Mouse (Mus musculus) cerebellum, adult 2 months (tissue): ENCODE data around the gene Cdc45. TPM values are rescaled to one million over a fixed set of nuclear protein-coding genes. Genes with fewer than 3 reads are reported as not detected.

Source experiments
- DNase-seq, 2 experiments: peaks; one replicate each; pipeline ENCODE4 v3.0.0; 2021
- H3K27ac ChIP-seq: fragments of 200-500 bp; 2 replicates; pipeline ENCODE4 v1.5.1; 2012; ENCODE audit warnings: low read length, control low read depth, inconsistent platforms; ENCODE audit not compliant: insufficient read depth
- H3K27me3 ChIP-seq: fragments of 200-500 bp; 2 replicates; pipeline ENCODE4 v1.6.1; 2012; ENCODE audit warnings: inconsistent platforms, mild to moderate bottlenecking, low read length, moderate library complexity; ENCODE audit not compliant: control insufficient read depth, insufficient read depth
- H3K4me1 ChIP-seq: fragments of 200-500 bp; 2 replicates; pipeline ENCODE4 v1.6.1; 2011; ENCODE audit warnings: low read length; ENCODE audit not compliant: control insufficient read depth, insufficient read depth
- H3K4me3 ChIP-seq: fragments of 200-500 bp; replicated peaks from 2 replicates; pipeline ENCODE3; 2011; ENCODE audit warnings: mild to moderate bottlenecking, low read depth, low read length, control low read depth; ENCODE audit not compliant: insufficient read depth
- CTCF ChIP-seq: fragments of 200-500 bp; IDR thresholded peaks from 2 replicates; pipeline ENCODE4 v1.5.1; 2011; ENCODE audit warnings: low read depth, mild to moderate bottlenecking, control low read depth, low read length, moderate library complexity, borderline replicate concordance; ENCODE audit not compliant: insufficient read depth
- POLR2A ChIP-seq: fragments of 200-500 bp; IDR thresholded peaks from 2 replicates; pipeline ENCODE4 v1.6.1; 2011; ENCODE audit warnings: low read length, control low read depth, borderline replicate concordance; ENCODE audit not compliant: insufficient read depth
- WGBS: fragments of 180-500 bp; shearing (Covaris S2); methylation state at CpG from one replicate; pipeline ENCODE4 v1.1.7; 2018; 5-methylcytosine and 5-hydroxymethylcytosine counted together
- polyA plus RNA-seq: library from polyadenylated mRNA; depleted of rRNA; stranded (reverse); fragments of >200 nt; gene quantifications from 2 replicates; pipeline ENCODE4 v1.2.3, GENCODE M21; 2012

The Cdc45 gene
- polyA plus RNA-seq, 1 experiment: 4.9 TPM

DNA sequence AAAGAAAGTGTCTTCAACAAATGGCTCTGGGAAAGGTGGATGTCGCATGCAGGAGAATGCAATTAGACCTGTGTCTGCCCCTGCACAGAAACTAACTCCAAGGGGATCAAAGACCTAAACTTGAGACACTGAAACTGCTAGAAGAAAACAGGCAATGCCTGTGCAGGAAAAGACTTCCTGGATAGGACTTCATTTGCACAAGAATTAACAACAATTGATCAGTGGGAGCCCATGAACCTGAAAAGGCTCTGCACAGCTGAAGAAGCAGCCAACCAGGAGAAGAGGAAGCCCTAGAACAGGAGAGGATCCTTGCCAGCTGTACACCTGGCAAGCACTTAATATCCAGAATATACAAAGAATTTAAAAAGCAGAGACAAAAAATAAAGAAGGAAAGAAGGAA is 42.3 kb downstream of the Cdc45 start:
- no peak for DNase-seq
- TF ChIP-seq POLR2A: no peak
- no peak for TF ChIP-seq CTCF
- no peaks in the 10 kb centered on the region for H3K4me1 ChIP-seq
- 62% methylated on average over 1 of the region's 1 CpGs for WGBS
- H3K27me3 ChIP-seq: no peaks in the 10 kb centered on the region
- H3K27ac ChIP-seq: no peak overlapping the region
- no peak overlapping the region for H3K4me3 ChIP-seq

GRCm38 (mm10) chr16:18766390-18766789 is 45.4 kb downstream of the Cdc45 start:
- no peaks in the 10 kb centered on the region for H3K27me3 ChIP-seq
- no peak overlapping the region for H3K27ac ChIP-seq
- no peaks in the 10 kb centered on the region for H3K4me1 ChIP-seq
- 80% methylated on average over 4 of the region's 4 CpGs for WGBS
- DNase-seq: no peak
- TF ChIP-seq POLR2A (no peak), CTCF (no peak)
- no peak overlapping the region for H3K4me3 ChIP-seq

DNA sequence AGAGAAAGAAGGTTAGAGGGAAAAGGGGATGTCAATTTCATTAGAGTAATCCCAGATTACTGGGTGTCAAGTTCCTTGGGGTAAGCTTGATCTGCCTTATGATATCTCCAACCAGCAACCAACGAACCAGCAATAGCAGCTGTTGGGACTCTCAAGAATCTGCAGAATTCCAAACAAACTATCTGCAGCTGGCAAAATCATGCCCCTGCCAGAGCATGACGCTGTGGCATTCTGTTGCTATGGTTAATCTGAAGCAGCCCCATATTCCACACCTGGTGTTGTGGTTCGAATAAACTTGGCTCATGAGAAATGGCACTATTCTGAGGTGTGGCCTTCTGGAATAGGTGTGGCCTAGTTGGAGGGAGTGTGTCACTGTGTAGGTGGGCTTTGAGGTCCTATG is 48.8 kb downstream of the Cdc45 start:
- H3K4me3 ChIP-seq: no peak overlapping the region
- no peak for DNase-seq
- H3K4me1 ChIP-seq: no peaks in the 10 kb centered on the region
- no peak overlapping the region for H3K27ac ChIP-seq
- H3K27me3 ChIP-seq: no peaks in the 10 kb centered on the region
- TF ChIP-seq CTCF (no peak), POLR2A (no peak)
- 53% methylated on average over 3 of the region's 3 CpGs for WGBS

DNA sequence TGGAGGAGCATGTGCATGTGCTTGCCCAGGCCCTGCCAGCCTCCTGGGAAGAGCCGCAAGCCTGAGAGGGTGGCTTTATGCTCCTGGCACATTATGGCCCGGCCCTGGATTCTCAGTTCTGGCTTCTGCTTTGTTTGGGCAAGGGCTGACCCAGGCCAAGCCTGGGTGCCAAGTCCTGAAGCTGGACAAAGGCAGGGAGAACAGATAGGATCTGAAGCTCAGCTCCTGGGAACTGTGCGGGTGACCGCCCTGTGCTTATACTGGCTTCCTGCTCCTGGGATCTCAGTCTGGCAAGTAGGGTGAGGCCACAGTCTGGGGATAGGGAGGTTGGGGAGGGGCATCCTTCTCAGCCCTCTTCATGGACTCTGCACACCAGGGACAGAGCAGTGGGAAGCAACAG is 50.1 kb downstream of the Cdc45 start:
- Histone ChIP-seq H3K27ac (no peak overlapping the region), H3K4me3 (no peak overlapping the region), H3K4me1 (no peaks in the 10 kb centered on the region), H3K27me3 (no peaks in the 10 kb centered on the region)
- no peak for DNase-seq
- TF ChIP-seq POLR2A: no peak
- no peak for TF ChIP-seq CTCF
- WGBS: 74% methylated on average over 4 of the region's 4 CpGs

GRCm38 (mm10) chr16:18751885-18752499 is 59.8 kb downstream of the Cdc45 start:
- Histone ChIP-seq H3K4me1 (no peaks in the 10 kb centered on the region), H3K27me3 (no peaks in the 10 kb centered on the region), H3K27ac (no peak overlapping the region), H3K4me3 (no peak overlapping the region)
- DNase-seq: no peak
- 38% methylated on average over 10 of the region's 10 CpGs for WGBS
- TF ChIP-seq POLR2A (no peak), CTCF (no peak)

GRCm38 (mm10) chr16:18751101-18751500 is 60.7 kb downstream of the Cdc45 start:
- Histone ChIP-seq H3K4me1 (no peaks in the 10 kb centered on the region), H3K27ac (no peak overlapping the region), H3K4me3 (no peak overlapping the region), H3K27me3 (no peaks in the 10 kb centered on the region)
- no peak for TF ChIP-seq CTCF
- DNase-seq: no peak
- WGBS: 75% methylated on average over 11 of the region's 11 CpGs

GRCm38 (mm10) chr16:18746268-18747122 is 65.3 kb downstream of the Cdc45 start:
- Histone ChIP-seq H3K27ac (no peak overlapping the region), H3K4me3 (no peak overlapping the region), H3K27me3 (no peaks in the 10 kb centered on the region), H3K4me1 (no peaks in the 10 kb centered on the region)
- no peak for TF ChIP-seq CTCF
- TF ChIP-seq POLR2A: no peak
- no peak for DNase-seq
- 64% methylated on average over 20 of the region's 20 CpGs for WGBS

DNA sequence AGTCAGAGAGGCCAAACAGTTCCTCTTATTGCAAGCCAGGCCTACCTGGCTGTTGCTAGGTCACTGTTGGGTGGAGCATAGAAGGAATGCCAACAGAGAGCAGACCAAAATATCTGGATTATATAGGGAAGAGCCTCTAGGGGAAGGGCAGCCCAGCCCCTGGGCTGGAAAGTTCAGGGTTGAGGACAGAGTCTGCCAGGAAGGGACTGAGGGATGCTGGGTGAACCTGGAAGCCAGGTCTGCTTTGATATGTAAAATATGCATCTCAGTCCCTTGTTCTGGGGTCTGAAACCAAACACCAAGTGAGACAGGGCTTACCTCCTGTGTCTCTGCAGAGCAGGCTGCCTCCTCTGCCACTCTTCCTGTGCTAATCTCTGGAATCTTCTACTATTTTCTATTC is 73.5 kb downstream of the Cdc45 start:
- Histone ChIP-seq H3K27me3 (no peaks in the 10 kb centered on the region), H3K27ac (no peak overlapping the region), H3K4me1 (no peaks in the 10 kb centered on the region), H3K4me3 (no peak overlapping the region)
- DNase-seq: no peak
- TF ChIP-seq POLR2A (no peak), CTCF (no peak)
